In the genomic region with DNA sequence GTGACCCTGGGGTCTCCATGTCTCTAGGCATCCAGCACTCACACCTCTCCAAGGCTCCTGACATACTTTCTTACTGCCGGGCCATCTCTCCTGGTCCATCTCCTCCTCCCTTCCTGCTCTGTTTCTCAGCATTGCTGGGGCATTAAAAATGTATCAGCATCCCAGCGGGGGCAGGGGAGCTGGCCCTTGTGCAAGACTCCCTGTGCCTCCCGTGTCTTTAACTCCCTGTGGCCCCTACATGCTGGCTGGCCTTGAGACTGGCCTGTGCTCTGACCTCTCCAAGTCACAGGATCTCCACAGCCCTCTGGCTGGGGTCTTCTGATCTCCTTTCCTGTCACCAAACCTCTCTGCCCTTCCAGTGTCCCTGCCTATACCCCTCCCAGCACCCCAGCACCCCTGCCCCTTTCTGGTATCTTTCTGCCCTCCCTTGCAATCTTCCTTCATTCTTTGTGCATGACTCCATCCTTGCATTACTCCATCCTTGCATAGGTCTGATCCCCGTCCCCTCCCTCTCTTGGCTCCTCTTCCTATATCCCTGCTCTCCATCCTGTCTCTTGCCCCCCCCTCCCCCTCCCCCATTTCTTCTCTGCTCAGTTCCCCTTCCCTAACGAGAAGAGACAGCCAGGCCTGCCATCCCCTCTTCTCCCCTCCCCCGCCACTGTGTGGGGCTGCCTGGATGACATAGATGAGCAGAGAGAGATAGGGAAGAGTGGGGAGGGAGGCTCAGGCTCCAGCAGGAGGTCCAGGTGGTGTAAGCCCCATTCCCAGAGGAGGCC, we compare ENCODE assay signal across 8 mouse cellular contexts. TPM values are rescaled to one million over a fixed set of nuclear protein-coding genes. Genes with fewer than 3 reads are reported as not detected.
DNase-seq lines count a peak whose midpoint lies in the region; ATAC-seq and TF ChIP-seq lines count a peak whose summit lies in the region.
"Had no signal": no experiment of that assay in that cellular context is flagged by ENCODE, and none has a peak within 500 bp of the region (broad histone marks: within the 10 kb centered on the region; RNA-seq: fewer than 3 reads in every experiment).

No protein-coding gene starts in this region.

- no peak for TF ChIP-seq EP300 in lung, postnatal 0 days (IDR thresholded peaks at IDR 0.05)

- no peaks in the 10 kb centered on the region for H3K27me3 ChIP-seq in lung, postnatal 0 days (replicated peaks; ENCODE audit: insufficient read depth, low read length)
- H3K27me3 ChIP-seq in forebrain, embryonic 16.5 days (replicated peaks; ENCODE audit: control insufficient read depth, insufficient read depth, low read length) = no peaks in the 10 kb centered on the region
- H3K27me3 ChIP-seq in liver, embryonic 13.5 days = no peaks in the 10 kb centered on the region

- H3K4me2 ChIP-seq in lung, postnatal 0 days (replicated peaks; ENCODE audit: low read depth, low read length) = peak overlapping the region; percentile 81
- peak overlapping the region; percentile 65 for H3K4me2 ChIP-seq in forebrain, embryonic 16.5 days (ENCODE audit: low read length)
- H3K4me2 ChIP-seq in liver, embryonic 13.5 days = peak overlapping the region; percentile 98

- peak overlapping the region; percentile 96; the same call in 1 of the 2 replicates for H3K27ac ChIP-seq in lung, postnatal 0 days (ENCODE audit: low read length)
- H3K27ac ChIP-seq in forebrain, embryonic 16.5 days (ENCODE audit: low read length) = no peak overlapping the region
- peak overlapping the region; percentile 34 for H3K27ac ChIP-seq in liver, embryonic 13.5 days
- H3K27ac ChIP-seq in gastrocnemius, adult 2 months = no peak overlapping the region

- WGBS in lung, postnatal 0 days = 14% methylated on average over 6 of the region's 6 CpGs
- WGBS in forebrain, embryonic 16.5 days = 38% methylated on average over 6 of the region's 6 CpGs
- WGBS in liver, embryonic 13.5 days (ENCODE audit: insufficient replicate concordance) = 44% methylated on average over 6 of the region's 6 CpGs

- H3K4me3 ChIP-seq in lung, postnatal 0 days (ENCODE audit: low read depth, low read length) = no peak overlapping the region
- no peak overlapping the region for H3K4me3 ChIP-seq in forebrain, embryonic 16.5 days (replicated peaks; ENCODE audit: low read length)
- no peak overlapping the region for H3K4me3 ChIP-seq in liver, embryonic 13.5 days (replicated peaks)
- no peak overlapping the region for H3K4me3 ChIP-seq in gastrocnemius, adult 2 months

- no peaks in the 10 kb centered on the region for H3K9me3 ChIP-seq in lung, postnatal 0 days (ENCODE audit: low read length)
- no peaks in the 10 kb centered on the region for H3K9me3 ChIP-seq in forebrain, embryonic 16.5 days (ENCODE audit: control insufficient read depth, low read length)
- H3K9me3 ChIP-seq in liver, embryonic 13.5 days (replicated peaks) = no peaks in the 10 kb centered on the region

- H3K9ac ChIP-seq in lung, postnatal 0 days (replicated peaks; ENCODE audit: low read depth) = no peak overlapping the region
- H3K9ac ChIP-seq in forebrain, embryonic 16.5 days (replicated peaks; ENCODE audit: low read depth, low read length) = no peak overlapping the region
- H3K9ac ChIP-seq in liver, embryonic 13.5 days = 0 out of 2 replicates have a peak overlapping the region, but pooled peaks have one; percentile 13

- peak; percentile 47 for DNase-seq in lung, postnatal 0 days (ENCODE audit: low spot score)
- no peak for DNase-seq in lung, postnatal 36 days
- no peak for DNase-seq in liver, embryonic 13.5 days
- DNase-seq in testis, postnatal 14 days (ENCODE audit: low spot score) = peak; percentile 82
- no peak for DNase-seq in left cerebral cortex, adult 11 months (ENCODE audit: low spot score)
- DNase-seq in gastrocnemius, adult 2 months = no peak

- ATAC-seq in lung, postnatal 0 days = no peak
- ATAC-seq in forebrain, embryonic 16.5 days = no peak
- ATAC-seq in liver, embryonic 13.5 days (ENCODE audit: low read depth) = no peak

- H3K36me3 ChIP-seq in lung, postnatal 0 days (ENCODE audit: insufficient read depth, low read length) = no peaks in the 10 kb centered on the region
- H3K36me3 ChIP-seq in forebrain, embryonic 16.5 days (ENCODE audit: control insufficient read depth, insufficient read depth) = no peaks in the 10 kb centered on the region
- 0 out of 2 replicates have a peak, but pooled peaks cover 3% of the 10 kb centered on the region for H3K36me3 ChIP-seq in liver, embryonic 13.5 days

- intact Hi-C loops in gastrocnemius, adult 2 months (cut with DNase I) = no loop called here

- no peak for TF ChIP-seq CTCF in lung, postnatal 0 days (IDR thresholded peaks at IDR 0.05)
- TF ChIP-seq CTCF in gastrocnemius, adult 2 months (IDR thresholded peaks at IDR 0.05) = no peak

- peaks cover 24% of the 10 kb centered on the region; the same call in 1 of the 2 replicates for H3K4me1 ChIP-seq in lung, postnatal 0 days (ENCODE audit: insufficient read depth, low read depth, low read length)
- H3K4me1 ChIP-seq in forebrain, embryonic 16.5 days (replicated peaks; ENCODE audit: control insufficient read depth, insufficient read depth, low read length) = peaks cover 25% of the 10 kb centered on the region
- peaks cover 87% of the 10 kb centered on the region for H3K4me1 ChIP-seq in liver, embryonic 13.5 days (replicated peaks)

RNA-seq across cellular contexts. Expression of a gene that starts 3.7 kb away (rescaled TPM):
- 113 and 116 TPM in 2 replicates for polyA plus RNA-seq in lung, postnatal 0 days (2015; fragmentation: Nextera tagmentation; extraction: Ambion mirVana)
- polyA plus RNA-seq in forebrain, embryonic 16.5 days (2015; fragmentation: Nextera tagmentation; extraction: Ambion mirVana) = 42.3 and 48.4 TPM in 2 replicates
- 17.9 and 18.2 TPM in 2 replicates for polyA plus RNA-seq in liver, embryonic 13.5 days (2015; fragmentation: Nextera tagmentation; extraction: Ambion mirVana)
- total RNA-seq in gastrocnemius, adult 2 months (2021) = 1 to 10 TPM; 1.4 to 1.5 TPM

RNA-seq across cellular contexts. Expression of a gene that starts 24.2 kb away (rescaled TPM):
- polyA plus RNA-seq in lung, postnatal 0 days (2015; fragmentation: Nextera tagmentation; extraction: Ambion mirVana) = 477 and 507 TPM in 2 replicates
- 7.9 and 8.8 TPM in 2 replicates for polyA plus RNA-seq in forebrain, embryonic 16.5 days (2015; fragmentation: Nextera tagmentation; extraction: Ambion mirVana)
- polyA plus RNA-seq in liver, embryonic 13.5 days (2015; fragmentation: Nextera tagmentation; extraction: Ambion mirVana) = 7.2 and 7.9 TPM in 2 replicates
- total RNA-seq in gastrocnemius, adult 2 months (2021) = 10 to 100 TPM; 21.9 to 26.7 TPM

RNA-seq across cellular contexts. Expression of a gene that starts 31.4 kb away (rescaled TPM):
- 60.8 and 62.4 TPM in 2 replicates for polyA plus RNA-seq in lung, postnatal 0 days (2015; fragmentation: Nextera tagmentation; extraction: Ambion mirVana)
- 109 TPM in 2 replicates for polyA plus RNA-seq in forebrain, embryonic 16.5 days (2015; fragmentation: Nextera tagmentation; extraction: Ambion mirVana)
- polyA plus RNA-seq in liver, embryonic 13.5 days (2015; fragmentation: Nextera tagmentation; extraction: Ambion mirVana) = 125 and 138 TPM in 2 replicates
- 10 to 100 TPM; 41.0 to 52.4 TPM for total RNA-seq in gastrocnemius, adult 2 months (2021)

RNA-seq across cellular contexts. Expression of a gene that starts 47.6 kb away (rescaled TPM):
- 768 and 1,006 TPM in 2 replicates for polyA plus RNA-seq in lung, postnatal 0 days (2015; fragmentation: Nextera tagmentation; extraction: Ambion mirVana)
- polyA plus RNA-seq in forebrain, embryonic 16.5 days (2015; fragmentation: Nextera tagmentation; extraction: Ambion mirVana) = 269 and 326 TPM in 2 replicates
- polyA plus RNA-seq in liver, embryonic 13.5 days (2015; fragmentation: Nextera tagmentation; extraction: Ambion mirVana) = 1,390 and 1,411 TPM in 2 replicates
- 10 to 100 TPM; 38.0 to 61.8 TPM for total RNA-seq in gastrocnemius, adult 2 months (2021)

RNA-seq across cellular contexts. Expression of a gene that starts 50.0 kb away (rescaled TPM):
- 18.4 and 23.9 TPM in 2 replicates for polyA plus RNA-seq in lung, postnatal 0 days (2015; fragmentation: Nextera tagmentation; extraction: Ambion mirVana)
- polyA plus RNA-seq in forebrain, embryonic 16.5 days (2015; fragmentation: Nextera tagmentation; extraction: Ambion mirVana) = not detected in 2 replicates
- polyA plus RNA-seq in liver, embryonic 13.5 days (2015; fragmentation: Nextera tagmentation; extraction: Ambion mirVana) = 1.2 and 1.3 TPM in 2 replicates
- not detected for total RNA-seq in gastrocnemius, adult 2 months (2021)
- total RNA-seq: left cerebral cortex, postnatal 36 days had no signal

Comparison
In these comparisons a context has a peak if more than half of its experiments do, and no peak if none do; other contexts are left out.
1. DNase-seq: peak in lung, postnatal 0 days (single experiment) and testis, postnatal 14 days (single experiment); none in lung, postnatal 36 days (single experiment), liver, embryonic 13.5 days (single experiment), left cerebral cortex, adult 11 months (single experiment) and gastrocnemius, adult 2 months (single experiment).
2. H3K27ac ChIP-seq: peak in lung, postnatal 0 days (single experiment) and liver, embryonic 13.5 days (single experiment); none in forebrain, embryonic 16.5 days (single experiment) and gastrocnemius, adult 2 months (single experiment).
3. RNA of a gene that starts 24.2 kb away (polyA plus RNA-seq): 477 to 507 TPM in lung, postnatal 0 days; 7.9 to 8.8 TPM in forebrain, embryonic 16.5 days and 7.2 to 7.9 TPM in liver, embryonic 13.5 days; every median in the first group is over 10 times any median in the second.
4. Peak in every context shown above with its lines, with median percentiles within 50 percentile points of each other: H3K4me2 ChIP-seq.